Mouse (Mus musculus) C2C12 (cell line): ENCODE data around the gene Hsp90ab1.

Experiments
- CTCF ChIP-seq: IDR thresholded peaks from one replicate; pipeline ENCODE4 v1.5.1; 2011; ENCODE audit not compliant: control insufficient read depth, insufficient read depth, insufficient read length
- MAX ChIP-seq: IDR thresholded peaks from one replicate; pipeline ENCODE4 v1.6.1; 2011; ENCODE audit warnings: mild to moderate bottlenecking, control low read depth
- USF1 ChIP-seq: IDR thresholded peaks from one replicate; pipeline ENCODE4 v1.6.1; 2011; ENCODE audit warnings: low read depth, mild to moderate bottlenecking, control low read depth, moderate library complexity

DNA sequence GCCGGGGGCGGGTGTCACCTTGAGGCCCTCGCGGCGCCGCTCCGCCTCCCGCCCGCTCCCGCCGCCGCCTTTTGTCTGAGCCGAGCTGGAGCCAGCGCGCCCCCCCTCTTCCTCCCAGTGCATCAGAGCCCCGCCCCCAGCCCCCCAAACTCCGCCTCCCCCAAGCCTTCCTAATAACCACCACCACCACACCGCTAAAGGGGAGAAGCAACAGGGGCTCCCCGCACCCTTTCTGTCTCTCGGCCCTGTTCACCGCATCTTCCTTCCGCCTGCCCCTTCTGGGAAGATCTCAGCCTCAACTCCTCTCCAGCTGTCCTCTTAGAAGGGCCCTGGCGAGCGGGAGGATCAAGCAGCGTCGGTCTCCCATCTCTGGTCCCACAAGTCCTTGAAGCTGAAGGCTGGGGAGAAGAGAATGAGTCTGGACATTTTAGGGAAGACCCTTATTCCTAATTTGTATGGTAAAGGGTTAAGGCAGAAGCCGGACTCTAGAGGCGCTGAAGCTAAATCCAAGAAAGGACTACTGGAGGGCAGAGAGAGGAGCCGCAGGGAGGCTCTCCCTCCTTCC lies 23.4 kb downstream of the Hsp90ab1 start, which contains the start of gene Tmem151b:
- TF ChIP-seq CTCF (no peak), MAX (no peak), USF1 (no peak)
